Mouse (Mus musculus): ENCODE measurements around the gene Gm49388. TPM values are rescaled to one million over a fixed set of nuclear protein-coding genes. Genes with fewer than 3 reads are reported as not detected.

The Gm49388 gene
- total RNA-seq, 2 experiments from 2014 or later, result 4.2 to 4.3 TPM

- Histone ChIP-seq H3K27ac (peak overlapping the region; percentile 86; the same call in 1 of the 2 replicates), H3K4me3 (no peak overlapping the region)
- no peak for TF ChIP-seq CTCF (IDR thresholded peaks at IDR 0.05)
- intact Hi-C loops (cut with DNase I), result no loop called here
- no peak for DNase-seq (ENCODE audit: extremely low spot score in 1 of 2, low spot score in 2 of 2)
Measured at GRCm38 (mm10) chr7:127813821-127814220, 28.4 kb downstream of the Gm49388 start.

- TF ChIP-seq CTCF (IDR thresholded peaks at IDR 0.05), result no peak
- peak; percentile 65 to 73 for DNase-seq (ENCODE audit: extremely low spot score in 1 of 2, low spot score in 2 of 2)
- Histone ChIP-seq H3K4me3 (no peak overlapping the region), H3K27ac (peak overlapping the region; percentile 86)
- intact Hi-C loops (cut with DNase I), result no loop called here
Measured at GRCm38 (mm10) chr7:127814241-127814921, 29.0 kb downstream of the Gm49388 start.

- Histone ChIP-seq H3K4me3 (no peak overlapping the region), H3K27ac (peak overlapping the region; percentile 86)
- no peak for DNase-seq (ENCODE audit: extremely low spot score in 1 of 2, low spot score in 2 of 2)
- intact Hi-C loops (cut with DNase I), result no loop called here
- TF ChIP-seq CTCF (IDR thresholded peaks at IDR 0.05), result no peak
Measured at GRCm38 (mm10) chr7:127815116-127815665, 29.8 kb downstream of the Gm49388 start.

DNA sequence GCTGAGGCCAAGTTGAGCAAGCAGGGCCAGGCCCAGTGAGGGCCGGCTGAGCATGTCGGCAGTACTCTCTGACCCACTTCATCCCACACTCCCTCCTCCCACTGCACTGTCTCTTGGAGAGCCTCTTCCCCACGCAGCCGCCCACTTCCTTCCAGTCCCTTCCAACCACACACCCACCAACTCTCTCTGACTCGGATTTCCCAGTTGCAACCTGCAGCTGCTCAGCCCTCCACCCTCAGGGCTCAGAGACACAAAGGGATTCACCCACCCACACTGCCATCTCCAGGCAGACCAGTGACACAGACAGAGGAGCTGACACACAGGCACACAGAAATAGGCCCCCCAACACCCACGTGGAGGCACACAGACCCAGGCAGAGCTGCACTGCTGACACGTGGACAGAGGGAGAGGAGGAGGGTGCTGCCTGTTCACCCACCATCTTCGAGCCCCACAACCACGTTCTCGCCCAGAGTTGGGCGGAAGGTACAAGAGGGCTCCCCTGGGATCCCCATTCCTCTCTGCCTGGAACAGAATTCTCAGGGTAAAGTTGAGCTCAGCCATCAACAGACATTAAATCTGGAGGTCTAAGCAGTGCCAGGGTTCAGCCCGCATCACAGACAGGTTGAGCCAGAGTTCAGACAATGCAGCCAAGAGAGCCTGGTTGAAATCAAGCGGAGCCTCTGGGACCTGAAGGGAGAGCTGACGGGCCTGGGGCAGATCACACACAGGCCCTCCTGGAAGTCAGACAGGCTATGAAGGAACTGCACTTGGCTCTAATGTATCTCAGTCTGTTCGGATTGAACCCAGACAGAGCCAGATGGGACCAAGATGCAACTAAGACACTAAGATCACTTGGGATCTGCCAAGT lies 30.8 kb downstream of the Gm49388 start:
- H3K4me3 ChIP-seq, result peak overlapping the region; percentile 17; the same call in 1 of the 2 replicates
- TF ChIP-seq CTCF (IDR thresholded peaks at IDR 0.05), result peak; percentile 20
- intact Hi-C loops (cut with DNase I), result loop anchor here (1.0 kb wide), 1 partner anchor 25 kb away; no protein-coding TSS in a partner anchor
- peak overlapping the region; percentile 86 for H3K27ac ChIP-seq
- peak; percentile 70 to 79 for DNase-seq (ENCODE audit: extremely low spot score in 1 of 2, low spot score in 2 of 2)

DNA sequence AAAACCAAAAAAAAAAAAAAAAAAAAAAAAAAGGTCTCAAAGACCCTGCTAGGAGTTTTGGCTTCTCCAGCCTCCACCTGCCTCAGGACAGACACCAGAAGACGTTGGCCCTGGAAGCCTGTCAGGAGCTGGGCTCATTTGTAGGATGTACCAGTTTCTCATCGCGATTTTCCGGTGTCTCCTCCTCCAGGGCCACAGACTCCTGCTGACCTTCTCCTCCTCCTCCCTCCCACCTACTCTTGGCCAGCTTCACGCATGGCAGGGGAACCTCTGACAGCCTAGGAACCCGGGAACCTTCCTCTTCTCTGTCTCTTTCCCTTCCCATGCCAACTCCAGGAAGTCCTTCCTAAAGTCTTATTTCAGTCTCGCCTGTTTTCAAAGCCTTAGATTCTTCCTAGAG lies 31.6 kb downstream of the Gm49388 start:
- Histone ChIP-seq H3K4me3 (no peak overlapping the region), H3K27ac (peak overlapping the region; percentile 64)
- DNase-seq (ENCODE audit: extremely low spot score in 1 of 2, low spot score in 2 of 2), result no peak
- intact Hi-C loops (cut with DNase I), result no loop called here
- TF ChIP-seq CTCF (IDR thresholded peaks at IDR 0.05), result no peak

- Histone ChIP-seq H3K4me3 (no peak overlapping the region), H3K27ac (no peak overlapping the region; the same call in 1 of the 2 replicates)
- TF ChIP-seq CTCF (IDR thresholded peaks at IDR 0.05), result no peak
- DNase-seq (ENCODE audit: extremely low spot score in 1 of 2, low spot score in 2 of 2), result no peak
- intact Hi-C loops (cut with DNase I), result no loop called here
Measured at GRCm38 (mm10) chr7:127817776-127818175, 32.4 kb downstream of the Gm49388 start.

DNA sequence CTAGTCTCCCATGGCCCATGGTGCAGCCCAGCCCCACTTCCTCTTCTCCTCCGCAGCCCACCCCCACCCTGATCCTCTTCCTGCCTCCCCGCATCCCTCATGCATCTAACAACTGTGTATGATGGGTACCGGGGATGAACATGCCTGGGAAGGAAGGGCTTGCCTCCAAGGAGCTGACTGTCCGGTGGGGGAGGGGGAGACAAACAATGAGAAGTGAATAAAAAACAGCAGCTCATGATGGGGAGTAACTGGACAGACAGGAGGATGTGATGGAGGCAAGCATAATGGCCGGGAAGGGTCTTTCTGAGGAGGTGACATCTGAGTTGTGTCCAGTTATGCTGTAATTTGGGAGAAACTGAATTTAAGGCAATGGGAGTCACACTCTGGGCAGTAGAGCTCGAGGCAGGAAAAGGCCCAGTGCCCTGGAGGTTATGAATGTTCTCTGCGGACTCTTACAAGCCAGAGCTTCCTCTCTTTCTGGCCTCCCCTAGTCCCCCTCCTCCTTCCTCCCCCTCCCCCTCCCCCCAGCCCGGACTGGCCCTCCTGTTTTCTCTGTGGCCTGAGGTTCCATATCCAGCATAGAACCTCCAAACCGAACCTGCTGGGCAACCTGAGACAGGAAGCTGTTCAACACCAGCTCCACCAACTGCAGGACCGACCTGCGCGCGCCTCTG lies 35.6 kb downstream of the Gm49388 start:
- intact Hi-C loops (cut with DNase I), result loop anchor here (5.0 kb wide), 1 partner anchor 56 kb away; the partner anchor contains the start of genes Zfp646 and Zfp668
- no peak for DNase-seq (ENCODE audit: extremely low spot score in 1 of 2, low spot score in 2 of 2)
- Histone ChIP-seq H3K4me3 (peak overlapping the region; percentile 2; the same call in 1 of the 2 replicates), H3K27ac (no peak overlapping the region)
- no peak for TF ChIP-seq CTCF (IDR thresholded peaks at IDR 0.05)

GRCm38 (mm10) chr7:127822494-127822893 lies 37.1 kb downstream of the Gm49388 start:
- no peak for TF ChIP-seq CTCF (IDR thresholded peaks at IDR 0.05)

DNA sequence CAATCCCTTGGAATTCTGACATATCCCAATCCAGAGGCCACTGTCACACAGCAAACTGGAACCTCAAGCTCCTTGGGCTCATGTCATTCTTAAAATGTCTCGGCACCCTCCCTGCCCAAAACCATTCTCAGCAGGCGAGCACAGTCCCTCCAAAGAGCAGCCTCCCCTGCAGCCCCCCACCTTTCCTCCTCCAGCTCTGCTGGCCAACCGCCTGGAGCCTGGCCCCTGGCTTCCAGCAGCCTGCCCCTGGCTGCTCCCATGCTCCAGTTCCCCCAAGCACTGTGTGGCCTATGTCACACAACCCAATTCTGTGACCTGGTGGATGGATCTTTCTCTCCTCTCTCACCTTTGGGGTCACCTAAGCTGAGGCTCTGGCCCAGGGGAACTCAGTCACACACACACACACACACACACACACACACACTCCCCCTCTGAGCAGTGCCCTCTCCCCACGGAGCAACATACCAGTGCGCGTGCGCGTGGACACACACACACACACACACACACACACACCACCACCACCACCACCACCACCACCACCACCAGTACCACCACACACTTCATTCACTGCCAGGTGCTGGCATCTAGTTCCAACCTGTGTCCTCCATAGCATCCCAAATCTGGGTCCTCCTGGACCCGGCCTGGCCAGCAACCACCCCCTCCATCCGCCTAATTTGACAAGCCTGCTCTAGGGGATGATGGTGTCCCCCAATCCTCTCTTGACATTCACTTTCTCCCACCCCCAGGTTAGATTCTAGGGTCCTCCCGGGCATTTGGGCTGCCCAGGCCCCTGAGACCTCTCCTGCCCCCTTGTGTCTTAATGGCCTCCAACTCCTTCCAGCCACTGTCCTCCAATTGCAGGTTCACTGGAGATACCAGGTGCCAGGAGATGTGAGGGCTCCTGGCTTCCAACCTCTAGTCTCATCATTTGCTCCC lies 38.1 kb downstream of the Gm49388 start:
- intact Hi-C loops (cut with DNase I), result loop anchor here (1.0 to 5.0 kb wide), 2 partner anchors 18 to 54 kb away; partner anchors contain the start of genes Zfp646 and Zfp668
- peak overlapping the region; percentile 94 for H3K27ac ChIP-seq
- DNase-seq (ENCODE audit: extremely low spot score in 1 of 2, low spot score in 2 of 2), result peak in 1 of 2 experiments; percentile 35
- TF ChIP-seq CTCF (IDR thresholded peaks at IDR 0.05), result peak; percentile 12; the same call in 1 of the 2 replicates
- peak overlapping the region; percentile 69 for H3K4me3 ChIP-seq

More at GRCm38 (mm10) chr7:127822494-127822893, 37.1 kb downstream of the Gm49388 start:
- intact Hi-C loops (cut with DNase I), result loop anchor here (5.0 kb wide), 1 partner anchor 55 kb away; the partner anchor contains the start of genes Zfp646 and Zfp668
- Histone ChIP-seq H3K4me3 (peak overlapping the region; percentile 54), H3K27ac (peak overlapping the region; percentile 12; the same call in 1 of the 2 replicates)
- DNase-seq (ENCODE audit: extremely low spot score in 1 of 2, low spot score in 2 of 2), result no peak
